Mouse (Mus musculus) liver, postnatal 0 days (tissue): ENCODE measurements around the gene Ankrd6. TPM values are rescaled to one million over a fixed set of nuclear protein-coding genes. Genes with fewer than 3 reads are reported as not detected.

Experiments used
- ATAC-seq: fragments of 200-750 bp; cut with Nextera tagmentation; 2 replicates; pipeline ENCODE4 v1.8.0; 2017; ENCODE audit warnings: mild to moderate bottlenecking, moderate library complexity
- DNase-seq: peaks from one replicate; pipeline ENCODE4 v3.0.0-alpha.2; 2016
- H3K27ac ChIP-seq: fragments of 300-500 bp; sonication (generic); 2 replicates; pipeline ENCODE4 v1.5.1; 2014; ENCODE audit warnings: antibody characterized with exemption, moderate library complexity, mild to moderate bottlenecking, low read depth
- H3K27me3 ChIP-seq: fragments of 300-500 bp; sonication (generic); 2 replicates; pipeline ENCODE4 v1.6.1; 2014; ENCODE audit warnings: low read length, control low read depth, mixed read lengths; ENCODE audit not compliant: insufficient read depth
- H3K36me3 ChIP-seq: fragments of 300-500 bp; sonication (generic); replicated peaks from 2 replicates; pipeline ENCODE4 v1.6.1; 2014; ENCODE audit warnings: mild to moderate bottlenecking, control low read depth, low read length, moderate library complexity, mixed read lengths; ENCODE audit not compliant: insufficient read depth
- H3K4me1 ChIP-seq: fragments of 300-500 bp; sonication (generic); 2 replicates; pipeline ENCODE4 v1.6.1; 2014; ENCODE audit warnings: antibody characterized with exemption, mild to moderate bottlenecking, control low read depth; ENCODE audit not compliant: insufficient read depth
- H3K4me2 ChIP-seq: fragments of 300-500 bp; sonication (generic); 2 replicates; pipeline ENCODE4 v1.6.1; 2014; ENCODE audit warnings: low read depth, mild to moderate bottlenecking, low read length, moderate library complexity, mixed read lengths
- H3K4me3 ChIP-seq: fragments of 300-500 bp; sonication (generic); 2 replicates; pipeline ENCODE4 v1.5.1; 2014; ENCODE audit warnings: low read depth, low read length
- H3K9ac ChIP-seq: fragments of 300-500 bp; sonication (generic); replicated peaks from 2 replicates; pipeline ENCODE4 v1.6.1; 2014; ENCODE audit warnings: mild to moderate bottlenecking, moderate library complexity
- H3K9me3 ChIP-seq: fragments of 300-500 bp; sonication (generic); 2 replicates; pipeline ENCODE4 v1.6.1; 2016; ENCODE audit warnings: mild to moderate bottlenecking, control low read depth, low read length, mixed read lengths
- CTCF ChIP-seq: sonication (generic); IDR thresholded peaks from 2 replicates; pipeline ENCODE4 v1.5.1; 2016; ENCODE audit warnings: antibody characterized with exemption, low read depth
- EP300 ChIP-seq: IDR thresholded peaks from 2 replicates; pipeline ENCODE4 v1.6.1; 2016; ENCODE audit warnings: antibody characterized with exemption, low read depth, mild to moderate bottlenecking
- WGBS: fragments of 180-500 bp; shearing (Covaris S2); extraction: QIAGEN DNeasy Blood & Tissue Kit; methylation state at CpG from one replicate; pipeline ENCODE4 v1.1.7; 2014; ENCODE audit not compliant: insufficient replicate concordance; 5-methylcytosine and 5-hydroxymethylcytosine counted together
- polyA plus RNA-seq: library from polyadenylated mRNA; unstranded; fragments of >200 nt; fragmentation: Nextera tagmentation; extraction: Ambion mirVana; gene quantifications from 2 replicates; pipeline ENCODE4 v1.2.1, GENCODE M21; 2015

The Ankrd6 gene
- polyA plus RNA-seq, 1 experiment from 2014 or later = 0.54 TPM

DNA sequence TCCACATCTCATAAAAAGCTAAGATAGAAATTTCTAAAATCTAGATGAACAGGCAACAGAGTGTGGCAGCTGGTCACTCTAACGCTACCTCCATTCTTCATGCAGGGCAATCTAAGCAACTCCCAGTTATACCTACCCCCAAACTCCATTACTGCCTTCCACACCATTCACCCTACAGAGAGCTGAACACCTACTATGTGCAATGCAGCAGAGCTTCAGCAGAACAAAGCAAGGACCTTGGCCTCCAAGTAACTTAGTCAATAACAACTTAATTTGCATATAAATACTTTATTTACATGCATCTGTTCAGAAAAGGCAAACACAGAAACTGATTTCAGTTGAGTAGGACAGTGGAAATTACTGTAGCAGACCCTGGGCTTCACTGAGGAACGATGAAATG lies 44.7 kb downstream of the Ankrd6 start:
- 83% methylated on average over 2 of the region's 2 CpGs for WGBS
- no peak for DNase-seq
- no peak for ATAC-seq

DNA sequence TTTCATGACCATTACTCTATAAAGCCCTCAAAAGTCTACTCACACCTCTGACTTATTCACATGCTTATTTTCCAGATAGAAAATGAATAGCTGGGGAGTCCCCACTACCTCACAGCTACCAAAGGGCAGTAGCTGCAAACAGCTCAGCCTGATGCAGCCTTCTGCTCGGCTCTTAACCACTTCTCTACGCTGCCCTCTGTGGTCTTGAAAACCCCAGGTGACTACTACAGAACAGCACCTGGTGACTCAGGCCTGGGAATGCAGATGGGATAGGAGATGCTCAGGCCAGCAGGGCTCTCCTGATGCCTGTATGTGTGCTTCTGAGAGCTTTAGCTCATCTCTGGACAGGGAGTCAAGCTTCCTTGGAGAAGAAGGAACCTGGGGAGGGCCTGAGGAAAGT lies 45.3 kb downstream of the Ankrd6 start:
- H3K27me3 ChIP-seq = no peaks in the 10 kb centered on the region
- H3K36me3 ChIP-seq = no peaks in the 10 kb centered on the region
- no peak overlapping the region for H3K9ac ChIP-seq
- DNase-seq (no peak), ATAC-seq (no peak)
- H3K27ac ChIP-seq = no peak overlapping the region
- TF ChIP-seq EP300 = no peak
- TF ChIP-seq CTCF = no peak
- 68% methylated on average over 2 of the region's 2 CpGs for WGBS
- no peak overlapping the region for H3K4me3 ChIP-seq
- H3K9me3 ChIP-seq = no peaks in the 10 kb centered on the region
- H3K4me2 ChIP-seq = no peak overlapping the region
- H3K4me1 ChIP-seq = peaks cover 12% of the 10 kb centered on the region

More for the DNA sequence above, 44.7 kb downstream of the Ankrd6 start:
- TF ChIP-seq EP300 (no peak), CTCF (no peak)
- H3K4me1 ChIP-seq = peaks cover 12% of the 10 kb centered on the region
- no peaks in the 10 kb centered on the region for H3K27me3 ChIP-seq
- no peaks in the 10 kb centered on the region for H3K9me3 ChIP-seq
- no peak overlapping the region for H3K9ac ChIP-seq
- no peak overlapping the region for H3K4me3 ChIP-seq
- H3K4me2 ChIP-seq = no peak overlapping the region
- no peaks in the 10 kb centered on the region for H3K36me3 ChIP-seq
- H3K27ac ChIP-seq = no peak overlapping the region

- H3K9ac ChIP-seq = no peak overlapping the region
- no peak for ATAC-seq
- H3K27ac ChIP-seq = no peak overlapping the region
- H3K9me3 ChIP-seq = no peaks in the 10 kb centered on the region
- TF ChIP-seq EP300 (no peak), CTCF (no peak)
- WGBS = 82% methylated on average over 7 of the region's 7 CpGs
- H3K27me3 ChIP-seq = no peaks in the 10 kb centered on the region
- H3K4me1 ChIP-seq = peaks cover 12% of the 10 kb centered on the region; the same call in 1 of the 2 replicates
- H3K36me3 ChIP-seq = no peaks in the 10 kb centered on the region
- no peak overlapping the region for H3K4me3 ChIP-seq
- no peak overlapping the region for H3K4me2 ChIP-seq
- no peak for DNase-seq
These were observed 46.8 kb downstream of the Ankrd6 start for GRCm38 (mm10) chr4:32903826-32904225.

DNA sequence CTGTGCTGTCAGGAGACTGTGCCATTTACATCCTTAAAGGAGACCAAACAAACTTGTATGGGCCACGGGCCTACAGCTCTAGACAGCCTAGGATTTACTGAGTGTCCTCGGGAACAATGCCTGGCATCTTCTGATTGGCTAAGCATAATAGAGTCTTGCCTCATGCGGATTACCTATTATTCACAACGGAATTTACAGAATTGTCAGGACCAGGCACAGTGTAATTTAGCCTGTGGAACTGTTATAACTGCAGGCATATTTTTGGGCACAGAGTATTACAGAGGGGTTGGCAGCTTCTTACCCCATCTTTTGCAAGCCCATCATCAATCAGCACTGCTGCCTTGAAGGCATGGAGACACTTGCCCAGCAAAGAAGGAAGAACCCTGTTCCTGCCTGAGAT lies 51.6 kb downstream of the Ankrd6 start:
- DNase-seq = no peak
- H3K27me3 ChIP-seq = no peaks in the 10 kb centered on the region
- H3K4me1 ChIP-seq = no peaks in the 10 kb centered on the region
- no peak overlapping the region for H3K4me2 ChIP-seq
- no peak for ATAC-seq
- WGBS = 64% methylated on average over 4 of the region's 4 CpGs
- no peak overlapping the region for H3K9ac ChIP-seq
- no peak overlapping the region for H3K27ac ChIP-seq
- no peaks in the 10 kb centered on the region for H3K9me3 ChIP-seq
- no peak for TF ChIP-seq CTCF
- no peak for TF ChIP-seq EP300
- H3K36me3 ChIP-seq = no peaks in the 10 kb centered on the region
- no peak overlapping the region for H3K4me3 ChIP-seq

- no peak overlapping the region for H3K4me3 ChIP-seq
- TF ChIP-seq EP300 (no peak), CTCF (no peak)
- ATAC-seq = no peak
- H3K27me3 ChIP-seq = no peaks in the 10 kb centered on the region
- no peak overlapping the region for H3K9ac ChIP-seq
- no peaks in the 10 kb centered on the region for H3K36me3 ChIP-seq
- no peak for DNase-seq
- no peaks in the 10 kb centered on the region for H3K9me3 ChIP-seq
- H3K4me2 ChIP-seq = no peak overlapping the region
- no peak overlapping the region for H3K27ac ChIP-seq
- WGBS = 87% methylated on average over 10 of the region's 10 CpGs
- H3K4me1 ChIP-seq = no peaks in the 10 kb centered on the region
These were observed 59.3 kb downstream of the Ankrd6 start for GRCm38 (mm10) chr4:32891341-32891740.

DNA sequence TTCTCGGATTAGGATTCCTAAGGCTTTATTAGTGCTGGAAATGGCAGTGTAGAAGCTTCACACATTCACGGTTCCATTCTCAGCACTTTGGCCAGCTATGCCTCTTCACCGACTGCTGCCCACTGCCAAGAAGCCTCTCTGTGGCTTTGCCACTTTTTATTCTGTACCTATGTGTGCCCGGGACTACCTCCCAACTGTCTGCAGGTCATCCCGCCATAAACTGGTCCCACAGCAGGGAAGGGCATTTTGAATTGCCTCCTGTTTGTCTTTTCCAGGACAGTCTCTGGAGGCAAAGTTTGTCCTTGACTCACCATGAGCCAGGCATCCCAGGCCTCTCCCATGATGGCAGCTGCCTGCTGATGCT lies 59.9 kb downstream of the Ankrd6 start:
- no peak for DNase-seq
- 70% methylated on average over 5 of the region's 5 CpGs for WGBS
- Histone ChIP-seq H3K9ac (no peak overlapping the region), H3K27me3 (no peaks in the 10 kb centered on the region), H3K9me3 (no peaks in the 10 kb centered on the region), H3K27ac (no peak overlapping the region), H3K4me3 (no peak overlapping the region), H3K36me3 (no peaks in the 10 kb centered on the region), H3K4me1 (no peaks in the 10 kb centered on the region), H3K4me2 (no peak overlapping the region)
- ATAC-seq = no peak
- TF ChIP-seq CTCF (no peak), EP300 (no peak)
